Mouse (Mus musculus): ENCODE measurements around the gene P3h3. TPM values are rescaled to one million over a fixed set of nuclear protein-coding genes. Genes with fewer than 3 reads are reported as not detected.
"Not testable (repeated sequence)": the region's sequence is repeated elsewhere in the genome, so short reads cannot be mapped to it uniquely, and the experiment has no call there.

Gene P3h3
- polyA plus RNA-seq, 1 experiment: 8.7 TPM

DNA sequence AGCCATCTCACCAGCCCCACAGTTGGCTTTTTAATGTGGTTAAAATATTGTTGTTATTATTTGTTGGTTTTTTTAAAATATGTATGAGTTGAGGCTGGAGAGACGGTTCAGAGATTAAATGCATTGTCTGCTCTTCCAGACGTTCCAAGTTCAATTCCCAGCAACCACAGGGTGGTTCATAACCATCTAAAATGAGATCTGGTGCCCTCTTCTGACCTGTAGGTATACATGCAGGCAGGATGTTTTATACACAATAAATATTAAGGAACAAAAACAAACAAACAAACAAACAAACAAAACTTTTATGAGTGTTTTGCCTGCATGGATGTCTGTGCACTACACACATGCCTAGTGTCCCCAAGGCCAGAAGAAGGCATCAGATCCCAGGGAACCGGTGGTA is 54.5 kb downstream of the P3h3 start:
- Histone ChIP-seq H3K27me3 (ENCODE audit: control insufficient read depth, insufficient read depth, low read length) (no peaks in the 10 kb centered on the region), H3K4me1 (ENCODE audit: control insufficient read depth, insufficient read depth, insufficient read length, low read length) (peaks cover 12% of the 10 kb centered on the region), H3K36me3 (ENCODE audit: control insufficient read depth, insufficient read depth, low read length) (no peaks in the 10 kb centered on the region), H3K27ac (ENCODE audit: insufficient read depth, low read depth, low read length) (no peak overlapping the region), H3K4me3 (ENCODE audit: low read depth, low read length) (no peak overlapping the region)
- TF ChIP-seq POLR2A (IDR thresholded peaks at IDR 0.05; ENCODE audit: low read depth, low read length) (no peak), CTCF (IDR thresholded peaks at IDR 0.05; ENCODE audit: extremely low read depth, insufficient read length, insufficient replicate concordance, low read depth, low read length) (no peak)
- 81% methylated on average over 3 of the region's 3 CpGs for WGBS

GRCm38 (mm10) chr6:124802400-124802799 is 55.2 kb downstream of the P3h3 start:
- H3K27me3 ChIP-seq (ENCODE audit: control insufficient read depth, insufficient read depth, low read length); H3K4me3 ChIP-seq (ENCODE audit: low read depth, low read length); H3K36me3 ChIP-seq (ENCODE audit: control insufficient read depth, insufficient read depth, low read length); H3K4me1 ChIP-seq (ENCODE audit: control insufficient read depth, insufficient read depth, insufficient read length, low read length): not testable (repeated sequence)
- peak overlapping the region; percentile 74 for H3K27ac ChIP-seq (ENCODE audit: insufficient read depth, low read depth, low read length)
- 13% methylated on average over 7 of the region's 9 CpGs for WGBS

DNA sequence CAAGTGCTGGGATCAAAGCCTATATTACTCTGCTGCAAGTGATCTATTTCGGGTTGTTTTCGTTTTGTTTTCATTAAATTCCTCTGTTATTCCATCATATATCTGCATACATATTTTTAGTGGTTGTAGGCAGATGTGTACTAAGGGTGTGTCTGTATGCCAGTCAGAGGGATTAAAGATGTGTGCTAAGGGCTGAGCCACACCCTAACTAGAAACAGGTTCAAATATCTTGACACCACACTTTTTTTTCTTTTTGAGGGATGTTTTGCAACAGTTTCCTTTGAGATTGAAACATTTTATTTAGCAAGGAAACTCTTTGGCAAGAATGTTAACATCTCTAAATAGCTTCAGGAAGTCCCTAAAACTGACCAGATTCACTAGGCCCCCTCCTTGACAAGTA is 61.4 kb downstream of the P3h3 start:
- H3K27me3 ChIP-seq (ENCODE audit: control insufficient read depth, insufficient read depth, low read length): no peaks in the 10 kb centered on the region
- 38% methylated on average over 2 of the region's 2 CpGs for WGBS
- TF ChIP-seq POLR2A (IDR thresholded peaks at IDR 0.05; ENCODE audit: low read depth, low read length): no peak
- TF ChIP-seq CTCF (IDR thresholded peaks at IDR 0.05; ENCODE audit: extremely low read depth, insufficient read length, insufficient replicate concordance, low read depth, low read length): no peak
- no peaks in the 10 kb centered on the region for H3K4me1 ChIP-seq (ENCODE audit: control insufficient read depth, insufficient read depth, insufficient read length, low read length)
- no peak overlapping the region for H3K27ac ChIP-seq (ENCODE audit: insufficient read depth, low read depth, low read length)
- no peak overlapping the region for H3K4me3 ChIP-seq (ENCODE audit: low read depth, low read length)
- no peaks in the 10 kb centered on the region for H3K36me3 ChIP-seq (ENCODE audit: control insufficient read depth, insufficient read depth, low read length)

DNA sequence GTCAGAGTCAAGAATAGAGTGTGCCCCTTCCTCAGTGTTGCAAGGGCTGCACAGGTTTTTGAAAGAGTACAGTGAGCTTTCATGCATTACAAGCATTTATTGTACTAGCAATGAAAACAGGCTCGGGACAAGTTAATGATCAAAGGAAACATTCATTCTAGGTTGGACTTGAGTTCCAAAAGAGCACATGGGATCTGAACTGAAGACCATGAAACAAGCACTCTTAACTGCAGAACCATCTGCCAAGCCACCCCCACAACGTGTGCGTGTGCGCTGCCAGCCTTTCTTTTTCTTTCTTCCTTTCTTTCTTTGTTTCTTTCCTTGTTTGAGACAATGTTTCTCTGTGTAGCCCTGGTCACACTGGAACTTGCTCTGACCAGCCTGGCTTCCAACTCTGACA is 61.8 kb downstream of the P3h3 start:
- Histone ChIP-seq H3K27ac (ENCODE audit: insufficient read depth, low read depth, low read length) (no peak overlapping the region), H3K4me3 (ENCODE audit: low read depth, low read length) (no peak overlapping the region), H3K4me1 (ENCODE audit: control insufficient read depth, insufficient read depth, insufficient read length, low read length) (no peaks in the 10 kb centered on the region), H3K36me3 (ENCODE audit: control insufficient read depth, insufficient read depth, low read length) (no peaks in the 10 kb centered on the region), H3K27me3 (ENCODE audit: control insufficient read depth, insufficient read depth, low read length) (no peaks in the 10 kb centered on the region)
- TF ChIP-seq CTCF (IDR thresholded peaks at IDR 0.05; ENCODE audit: extremely low read depth, insufficient read length, insufficient replicate concordance, low read depth, low read length) (no peak), POLR2A (IDR thresholded peaks at IDR 0.05; ENCODE audit: low read depth, low read length) (no peak)
- 33% methylated on average over 4 of the region's 4 CpGs for WGBS

DNA sequence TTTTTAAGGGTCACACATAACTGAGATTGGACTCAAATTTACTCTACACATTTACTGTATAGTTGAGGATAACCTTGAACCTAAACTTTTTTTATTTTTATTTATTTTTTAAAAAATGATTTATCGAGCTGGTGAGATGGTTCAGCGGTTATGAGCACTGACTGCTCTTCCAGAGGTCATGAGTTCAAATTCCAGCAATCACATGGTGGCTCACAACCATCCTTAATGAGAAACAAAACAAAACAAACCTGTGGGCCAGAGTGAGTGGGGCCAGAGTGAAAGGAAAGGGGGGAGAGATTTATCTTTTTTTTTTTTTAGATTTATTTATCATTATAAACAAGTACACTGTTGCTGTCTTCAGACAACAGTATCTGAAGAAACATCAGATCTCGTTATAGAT is 65.6 kb downstream of the P3h3 start:
- H3K4me1 ChIP-seq (ENCODE audit: control insufficient read depth, insufficient read depth, insufficient read length, low read length): no peaks in the 10 kb centered on the region
- H3K27ac ChIP-seq (ENCODE audit: insufficient read depth, low read depth, low read length): no peak overlapping the region
- H3K4me3 ChIP-seq (ENCODE audit: low read depth, low read length): no peak overlapping the region
- H3K27me3 ChIP-seq (ENCODE audit: control insufficient read depth, insufficient read depth, low read length): no peaks in the 10 kb centered on the region
- TF ChIP-seq POLR2A (IDR thresholded peaks at IDR 0.05; ENCODE audit: low read depth, low read length) (no peak), CTCF (IDR thresholded peaks at IDR 0.05; ENCODE audit: extremely low read depth, insufficient read length, insufficient replicate concordance, low read depth, low read length) (no peak)
- H3K36me3 ChIP-seq (ENCODE audit: control insufficient read depth, insufficient read depth, low read length): no peaks in the 10 kb centered on the region
- WGBS: 85% methylated on average over 3 of the region's 3 CpGs

Other genes with a start within 250 kb of the P3h3 start
- not detected in 2 replicates for gene C1s2, start 221.7 kb downstream of the P3h3 start, polyA plus RNA-seq (2012; rRNA removed)
- 127 and 323 TPM in 2 replicates for gene Lpcat3, start 194.7 kb downstream of the P3h3 start, polyA plus RNA-seq (2012; rRNA removed)
- 26.8 and 34.9 TPM in 2 replicates for gene Emg1, start 145.6 kb downstream of the P3h3 start, polyA plus RNA-seq (2012; rRNA removed)
- gene Phb2, start 145.4 kb downstream of the P3h3 start, polyA plus RNA-seq (2012; rRNA removed): 87.7 and 122 TPM in 2 replicates
- gene Ptpn6, start 119.0 kb downstream of the P3h3 start, polyA plus RNA-seq (2012; rRNA removed): 23.0 and 41.0 TPM in 2 replicates
- gene Grcc10, start 116.4 kb downstream of the P3h3 start, polyA plus RNA-seq (2012; rRNA removed): 80.4 and 143 TPM in 2 replicates
- not detected in 2 replicates for gene Gm45234, start 101.7 kb downstream of the P3h3 start, polyA plus RNA-seq (2012; rRNA removed)
- 42.8 and 92.6 TPM in 2 replicates for gene Atn1, start 101.2 kb downstream of the P3h3 start, polyA plus RNA-seq (2012; rRNA removed)
- gene Eno2, start 88.1 kb downstream of the P3h3 start, polyA plus RNA-seq (2012; rRNA removed): 1.3 and 1.7 TPM in 2 replicates
- 0.14 and 0.41 TPM in 2 replicates for gene Lrrc23, start 78.0 kb downstream of the P3h3 start, polyA plus RNA-seq (2012; rRNA removed)
- gene Spsb2, start 49.1 kb downstream of the P3h3 start, polyA plus RNA-seq (2012; rRNA removed): 16.6 and 38.8 TPM in 2 replicates
- gene Tpi1, start 43.5 kb downstream of the P3h3 start, polyA plus RNA-seq (2012; rRNA removed): 420 and 801 TPM in 2 replicates
- gene Usp5, start 28.3 kb downstream of the P3h3 start, polyA plus RNA-seq (2012; rRNA removed): 26.7 and 53.0 TPM in 2 replicates
- 32.2 and 52.9 TPM in 2 replicates for gene Cdca3, start 28.2 kb downstream of the P3h3 start, polyA plus RNA-seq (2012; rRNA removed)
- 0.05 and 0.19 TPM in 2 replicates for gene Gnb3, start 17.5 kb downstream of the P3h3 start, polyA plus RNA-seq (2012; rRNA removed)
- 1.2 and 1.7 TPM in 2 replicates for gene Gpr162, start 6.2 kb upstream of the P3h3 start, polyA plus RNA-seq (2012; rRNA removed)
- gene Cd4, start 30.5 kb upstream of the P3h3 start, polyA plus RNA-seq (2012; rRNA removed): 3.7 and 5.8 TPM in 2 replicates
- gene Lag3, start 54.0 kb upstream of the P3h3 start, polyA plus RNA-seq (2012; rRNA removed): 4.5 and 7.0 TPM in 2 replicates
- 683 and 1,784 TPM in 2 replicates for gene Ptms, start 62.4 kb upstream of the P3h3 start, polyA plus RNA-seq (2012; rRNA removed)
- gene Mlf2, start 73.6 kb upstream of the P3h3 start, polyA plus RNA-seq (2012; rRNA removed): 212 and 412 TPM in 2 replicates
- 82.6 and 131 TPM in 2 replicates for gene Cops7a, start 107.8 kb upstream of the P3h3 start, polyA plus RNA-seq (2012; rRNA removed)
- 2.8 and 5.0 TPM in 2 replicates for gene Pianp, start 138.9 kb upstream of the P3h3 start, polyA plus RNA-seq (2012; rRNA removed)
- gene Zfp384, start 151.4 kb upstream of the P3h3 start, polyA plus RNA-seq (2012; rRNA removed): 28.6 and 57.0 TPM in 2 replicates
- 14.2 and 32.7 TPM in 2 replicates for gene Ing4, start 182.0 kb upstream of the P3h3 start, polyA plus RNA-seq (2012; rRNA removed)
- gene Acrbp, start 191.9 kb upstream of the P3h3 start, polyA plus RNA-seq (2012; rRNA removed): 7.5 and 18.2 TPM in 2 replicates
- 133 and 223 TPM in 2 replicates for gene Lpar5, start 210.2 kb upstream of the P3h3 start, polyA plus RNA-seq (2012; rRNA removed)
- gene Chd4, start 238.2 kb upstream of the P3h3 start, polyA plus RNA-seq (2012; rRNA removed): 39.9 and 64.3 TPM in 2 replicates